Mouse (Mus musculus) mouse embryonic stem cell (cell line): Measurements from ENCODE around the gene Mboat1.

Experiments
- in situ Hi-C, 2 experiments: fragments of 300-500 bp; cut with MboI; formaldehyde crosslinking; loops; 1 replicate in 1 of 2; 3 replicates in 1 of 2; pipeline ENCODE4 v1.14.3; 2019 to 2020; ENCODE audit warnings: low sequenced_read_pairs in 2 of 2, low pct_unique_long_range_greater_than_20kb in 1 of 2, mixed read lengths in 1 of 2; ENCODE audit not compliant: unreplicated experiment in 1 of 2

Gene Mboat1

DNA sequence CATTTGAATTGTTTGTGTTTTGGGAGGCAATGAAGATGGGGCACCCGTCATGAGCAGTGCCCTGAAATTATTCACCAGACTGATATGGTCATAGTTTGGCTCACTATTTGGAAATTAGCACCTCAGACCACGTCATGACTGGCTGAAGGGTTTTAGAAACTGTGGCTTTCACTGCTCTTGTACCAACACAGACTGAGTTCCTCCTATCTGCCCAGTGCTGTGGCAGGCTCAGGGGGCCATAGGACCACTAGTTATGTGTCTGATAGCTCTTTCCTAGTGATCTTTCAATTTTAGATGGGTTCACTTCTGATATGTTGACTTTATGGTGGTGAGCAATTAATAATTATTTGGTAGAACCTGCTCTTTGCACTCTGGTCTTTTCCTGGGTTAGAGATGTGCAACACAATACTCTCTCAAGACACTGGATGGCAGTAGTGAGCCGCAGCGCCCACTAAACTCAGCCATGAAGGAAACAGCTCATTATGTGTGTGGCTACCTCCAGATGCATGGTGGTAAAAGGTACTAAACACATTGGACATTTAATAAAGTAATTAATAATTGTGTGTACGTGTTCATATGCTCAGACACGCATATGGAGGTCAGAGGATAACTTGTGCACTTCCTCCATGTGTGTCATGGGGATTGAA lies 135.9 kb downstream of the Mboat1 start:
- in situ Hi-C loops, result loop anchor here in 1 of 2 experiments (25.0 kb wide), 1 partner anchor 410 kb away; the partner anchor contains the start of gene Cdkal1
